Mouse (Mus musculus) liver, embryonic 14.5 days (tissue): ENCODE measurements around the gene Pml.

ENCODE experiments used
- CTCF ChIP-seq: IDR thresholded peaks from 2 replicates; pipeline ENCODE4 v1.5.1; 2016; ENCODE audit warnings: antibody characterized with exemption, low read depth, control low read depth
- EP300 ChIP-seq: IDR thresholded peaks from 2 replicates; pipeline ENCODE4 v1.6.1; 2016; ENCODE audit warnings: antibody characterized with exemption, low read depth

DNA sequence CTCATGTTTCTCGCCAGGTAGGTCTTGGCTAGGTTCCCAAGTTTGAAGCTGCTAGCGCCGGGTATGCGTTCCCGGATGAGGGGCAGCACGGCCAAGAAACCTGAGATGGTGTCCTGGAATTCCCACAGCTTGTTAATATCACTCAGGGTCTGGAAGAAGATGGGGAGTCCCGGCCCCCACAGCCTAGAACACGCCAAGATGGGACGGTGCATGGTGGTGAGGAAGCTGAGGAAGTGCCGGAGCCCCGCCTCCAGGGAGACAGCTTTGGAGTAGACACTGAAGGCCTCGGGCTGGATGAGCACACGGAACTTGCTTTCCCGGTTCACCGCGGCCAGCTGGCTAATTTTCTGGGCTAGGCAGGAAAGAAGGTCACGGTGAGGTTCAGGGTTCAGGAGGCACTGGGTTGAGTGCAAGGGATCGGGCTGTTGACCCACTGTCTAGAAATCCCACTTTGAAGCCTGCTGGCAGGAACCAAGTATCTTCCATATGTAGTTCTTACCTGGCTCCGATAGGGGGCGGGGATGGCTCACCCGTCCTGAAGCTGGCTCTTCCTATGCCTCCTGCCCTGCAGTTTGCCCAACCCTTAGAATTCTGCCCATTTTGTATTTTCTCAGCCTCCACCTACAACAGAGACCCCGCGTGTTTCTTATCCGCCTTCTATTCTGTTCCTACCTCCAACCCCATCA lies 29.2 kb downstream of the Pml start:
- TF ChIP-seq CTCF, result peak; percentile 86
- no peak for TF ChIP-seq EP300
